Mouse (Mus musculus): ENCODE measurements around the gene Fcna. TPM values are rescaled to one million over a fixed set of nuclear protein-coding genes. Genes with fewer than 3 reads are reported as not detected.

The Fcna gene
- polyA plus RNA-seq, 1 experiment from 2014 or later = 2.0 TPM

GRCm38 (mm10) chr2:25656691-25657090 is 28.9 kb upstream of the Fcna start:
- Histone ChIP-seq H3K9me3 (replicated peaks; ENCODE audit: control insufficient read depth, low read length) (no peaks in the 10 kb centered on the region), H3K4me1 (ENCODE audit: control insufficient read depth, insufficient read depth, low read length) (no peaks in the 10 kb centered on the region), H3K4me3 (ENCODE audit: low read depth, low read length) (no peak overlapping the region), H3K4me2 (ENCODE audit: low read length) (no peak overlapping the region), H3K27ac (ENCODE audit: low read depth, low read length) (no peak overlapping the region), H3K9ac (ENCODE audit: low read length) (no peak overlapping the region), H3K27me3 (replicated peaks; ENCODE audit: control insufficient read depth, insufficient read depth, low read length) (no peaks in the 10 kb centered on the region), H3K36me3 (ENCODE audit: control insufficient read depth, insufficient read depth, low read length) (no peaks in the 10 kb centered on the region)
- 84% methylated on average over 4 of the region's 4 CpGs for WGBS
- DNase-seq (ENCODE audit: low spot score) (no peak), ATAC-seq (no peak)

GRCm38 (mm10) chr2:25654502-25654901 is 26.7 kb upstream of the Fcna start:
- Histone ChIP-seq H3K27me3 (replicated peaks; ENCODE audit: control insufficient read depth, insufficient read depth, low read length) (no peaks in the 10 kb centered on the region), H3K4me2 (ENCODE audit: low read length) (no peak overlapping the region), H3K4me1 (ENCODE audit: control insufficient read depth, insufficient read depth, low read length) (no peaks in the 10 kb centered on the region), H3K9ac (ENCODE audit: low read length) (no peak overlapping the region), H3K27ac (ENCODE audit: low read depth, low read length) (no peak overlapping the region), H3K9me3 (replicated peaks; ENCODE audit: control insufficient read depth, low read length) (no peaks in the 10 kb centered on the region), H3K4me3 (ENCODE audit: low read depth, low read length) (no peak overlapping the region), H3K36me3 (ENCODE audit: control insufficient read depth, insufficient read depth, low read length) (no peaks in the 10 kb centered on the region)
- ATAC-seq = no peak
- WGBS = 88% methylated on average over 1 of the region's 1 CpGs
- no peak for DNase-seq (ENCODE audit: low spot score)

GRCm38 (mm10) chr2:25652902-25653301 is 25.1 kb upstream of the Fcna start, which contains the start of gene Lcn8:
TSS of gene Lcn8 (plus strand) at chr2:25653120.
- Histone ChIP-seq H3K4me1 (ENCODE audit: control insufficient read depth, insufficient read depth, low read length) (no peaks in the 10 kb centered on the region), H3K4me3 (ENCODE audit: low read depth, low read length) (no peak within 1 kb of the TSS), H3K9ac (ENCODE audit: low read length) (no peak within 1 kb of the TSS), H3K4me2 (ENCODE audit: low read length) (no peak within 1 kb of the TSS), H3K27me3 (replicated peaks; ENCODE audit: control insufficient read depth, insufficient read depth, low read length) (no peaks in the 10 kb centered on the region), H3K27ac (ENCODE audit: low read depth, low read length) (no peak within 1 kb of the TSS), H3K36me3 (ENCODE audit: control insufficient read depth, insufficient read depth, low read length) (no peaks in the 10 kb centered on the region), H3K9me3 (replicated peaks; ENCODE audit: control insufficient read depth, low read length) (no peaks in the 10 kb centered on the region)
- 76% methylated on average over 2 of the region's 2 CpGs for whole genome bisulfite sequencing
- DNase-seq (ENCODE audit: low spot score) = no peak
- no peak for ATAC-seq

GRCm38 (mm10) chr2:25639890-25640289 is 12.1 kb upstream of the Fcna start:
- 15% methylated on average over 6 of the region's 6 CpGs for WGBS
- H3K4me1 ChIP-seq (ENCODE audit: control insufficient read depth, insufficient read depth, low read length) = no peaks in the 10 kb centered on the region
- H3K27ac ChIP-seq (ENCODE audit: low read depth, low read length) = no peak overlapping the region
- no peak overlapping the region for H3K4me3 ChIP-seq (ENCODE audit: low read depth, low read length)
- no peak overlapping the region for H3K9ac ChIP-seq (ENCODE audit: low read length)
- H3K4me2 ChIP-seq (ENCODE audit: low read length) = no peak overlapping the region
- no peak for ATAC-seq
- no peaks in the 10 kb centered on the region for H3K9me3 ChIP-seq (replicated peaks; ENCODE audit: control insufficient read depth, low read length)
- peak; percentile 59 for DNase-seq (ENCODE audit: low spot score)
- H3K27me3 ChIP-seq (replicated peaks; ENCODE audit: control insufficient read depth, insufficient read depth, low read length) = no peaks in the 10 kb centered on the region
- H3K36me3 ChIP-seq (ENCODE audit: control insufficient read depth, insufficient read depth, low read length) = no peaks in the 10 kb centered on the region

- H3K27ac ChIP-seq (ENCODE audit: low read depth, low read length) = no peak overlapping the region
- no peak for DNase-seq (ENCODE audit: low spot score)
- no peak overlapping the region for H3K4me2 ChIP-seq (ENCODE audit: low read length)
- no peak for ATAC-seq
- 27% methylated on average over 1 of the region's 1 CpGs for WGBS
- H3K4me1 ChIP-seq (ENCODE audit: control insufficient read depth, insufficient read depth, low read length) = no peaks in the 10 kb centered on the region
- H3K9ac ChIP-seq (ENCODE audit: low read length) = no peak overlapping the region
- H3K36me3 ChIP-seq (ENCODE audit: control insufficient read depth, insufficient read depth, low read length) = no peaks in the 10 kb centered on the region
- H3K27me3 ChIP-seq (replicated peaks; ENCODE audit: control insufficient read depth, insufficient read depth, low read length) = no peaks in the 10 kb centered on the region
- no peak overlapping the region for H3K4me3 ChIP-seq (ENCODE audit: low read depth, low read length)
- H3K9me3 ChIP-seq (replicated peaks; ENCODE audit: control insufficient read depth, low read length) = no peaks in the 10 kb centered on the region
These were observed 6.2 kb upstream of the Fcna start for GRCm38 (mm10) chr2:25634046-25634445.

GRCm38 (mm10) chr2:25633616-25634015 is 5.8 kb upstream of the Fcna start:
- Histone ChIP-seq H3K4me1 (ENCODE audit: control insufficient read depth, insufficient read depth, low read length) (no peaks in the 10 kb centered on the region), H3K9ac (ENCODE audit: low read length) (no peak overlapping the region), H3K27ac (ENCODE audit: low read depth, low read length) (no peak overlapping the region), H3K36me3 (ENCODE audit: control insufficient read depth, insufficient read depth, low read length) (no peaks in the 10 kb centered on the region), H3K4me2 (ENCODE audit: low read length) (no peak overlapping the region), H3K9me3 (replicated peaks; ENCODE audit: control insufficient read depth, low read length) (no peaks in the 10 kb centered on the region), H3K4me3 (ENCODE audit: low read depth, low read length) (no peak overlapping the region), H3K27me3 (replicated peaks; ENCODE audit: control insufficient read depth, insufficient read depth, low read length) (no peaks in the 10 kb centered on the region)
- DNase-seq (ENCODE audit: low spot score) (no peak), ATAC-seq (no peak)
- WGBS = 91% methylated on average over 3 of the region's 3 CpGs

- Histone ChIP-seq H3K36me3 (ENCODE audit: control insufficient read depth, insufficient read depth, low read length) (no peaks in the 10 kb centered on the region), H3K9me3 (replicated peaks; ENCODE audit: control insufficient read depth, low read length) (no peaks in the 10 kb centered on the region), H3K4me3 (ENCODE audit: low read depth, low read length) (no peak overlapping the region), H3K4me1 (ENCODE audit: control insufficient read depth, insufficient read depth, low read length) (no peaks in the 10 kb centered on the region), H3K9ac (ENCODE audit: low read length) (no peak overlapping the region), H3K27ac (ENCODE audit: low read depth, low read length) (no peak overlapping the region), H3K27me3 (replicated peaks; ENCODE audit: control insufficient read depth, insufficient read depth, low read length) (no peaks in the 10 kb centered on the region), H3K4me2 (ENCODE audit: low read length) (no peak overlapping the region)
- WGBS = 67% methylated on average over 4 of the region's 4 CpGs
- no peak for DNase-seq (ENCODE audit: low spot score)
- no peak for ATAC-seq
These were observed 908 bp upstream of the Fcna start for GRCm38 (mm10) chr2:25628738-25629137.

GRCm38 (mm10) chr2:25625986-25626385 is 1.8 kb downstream of the Fcna start:
- Histone ChIP-seq H3K36me3 (ENCODE audit: control insufficient read depth, insufficient read depth, low read length) (no peaks in the 10 kb centered on the region), H3K9me3 (replicated peaks; ENCODE audit: control insufficient read depth, low read length) (no peaks in the 10 kb centered on the region), H3K9ac (ENCODE audit: low read length) (no peak overlapping the region), H3K4me1 (ENCODE audit: control insufficient read depth, insufficient read depth, low read length) (peaks cover 7% of the 10 kb centered on the region; the same call in 1 of the 2 replicates), H3K4me2 (ENCODE audit: low read length) (no peak overlapping the region), H3K27ac (ENCODE audit: low read depth, low read length) (no peak overlapping the region), H3K4me3 (ENCODE audit: low read depth, low read length) (no peak overlapping the region), H3K27me3 (replicated peaks; ENCODE audit: control insufficient read depth, insufficient read depth, low read length) (no peaks in the 10 kb centered on the region)
- DNase-seq (ENCODE audit: low spot score) (no peak), ATAC-seq (no peak)
- WGBS = 86% methylated on average over 5 of the region's 5 CpGs

- 5% methylated on average over 34 of the region's 34 CpGs for WGBS
- H3K27ac ChIP-seq (ENCODE audit: low read depth, low read length) = no peak within 1 kb of the TSS
- H3K9me3 ChIP-seq (replicated peaks; ENCODE audit: control insufficient read depth, low read length) = no peaks in the 10 kb centered on the region
These were observed 6.3 kb downstream of the Fcna start, which contains the start of gene Tmem141 for GRCm38 (mm10) chr2:25621229-25622200. TSS of gene Tmem141 (minus strand) at chr2:25622005.

More at GRCm38 (mm10) chr2:25621229-25622200, 6.3 kb downstream of the Fcna start, which contains the start of gene Tmem141:
- H3K9ac ChIP-seq (ENCODE audit: low read length) = peak within 1 kb of the TSS; percentile 67
- DNase-seq (ENCODE audit: low spot score) = peak; percentile 82
- H3K4me3 ChIP-seq (ENCODE audit: low read depth, low read length) = peak within 1 kb of the TSS; percentile 36
- peak within 1 kb of the TSS; percentile 67 for H3K4me2 ChIP-seq (ENCODE audit: low read length)
- peaks cover 7% of the 10 kb centered on the region; the same call in 1 of the 2 replicates for H3K4me1 ChIP-seq (ENCODE audit: control insufficient read depth, insufficient read depth, low read length)
- H3K36me3 ChIP-seq (ENCODE audit: control insufficient read depth, insufficient read depth, low read length) = no peaks in the 10 kb centered on the region
- ATAC-seq = peak; percentile 93
- peaks cover 15% of the 10 kb centered on the region for H3K27me3 ChIP-seq (replicated peaks; ENCODE audit: control insufficient read depth, insufficient read depth, low read length)
